Mouse (Mus musculus) heart, postnatal 10 days (tissue): Measurements from ENCODE around the gene Uggt1. TPM values are rescaled to one million over a fixed set of nuclear protein-coding genes. Genes with fewer than 3 reads are reported as not detected.

ENCODE experiments used
- DNase-seq, 2 experiments: peaks; one replicate each; pipeline ENCODE4 v3.0.0; 2021
- intact Hi-C: fragments of 180-260 bp; cut with DNase I; formaldehyde crosslinking; loops from one replicate; pipeline ENCODE4 v1.15.1; 2025
- total RNA-seq, 2 experiments: library from RNA; stranded (reverse); gene quantifications; 2 replicates each; pipeline ENCODE4 v1.2.3; 2021

Gene Uggt1
- total RNA-seq, result 10 to 100 TPM; 32.5 to 35.8 TPM

DNA sequence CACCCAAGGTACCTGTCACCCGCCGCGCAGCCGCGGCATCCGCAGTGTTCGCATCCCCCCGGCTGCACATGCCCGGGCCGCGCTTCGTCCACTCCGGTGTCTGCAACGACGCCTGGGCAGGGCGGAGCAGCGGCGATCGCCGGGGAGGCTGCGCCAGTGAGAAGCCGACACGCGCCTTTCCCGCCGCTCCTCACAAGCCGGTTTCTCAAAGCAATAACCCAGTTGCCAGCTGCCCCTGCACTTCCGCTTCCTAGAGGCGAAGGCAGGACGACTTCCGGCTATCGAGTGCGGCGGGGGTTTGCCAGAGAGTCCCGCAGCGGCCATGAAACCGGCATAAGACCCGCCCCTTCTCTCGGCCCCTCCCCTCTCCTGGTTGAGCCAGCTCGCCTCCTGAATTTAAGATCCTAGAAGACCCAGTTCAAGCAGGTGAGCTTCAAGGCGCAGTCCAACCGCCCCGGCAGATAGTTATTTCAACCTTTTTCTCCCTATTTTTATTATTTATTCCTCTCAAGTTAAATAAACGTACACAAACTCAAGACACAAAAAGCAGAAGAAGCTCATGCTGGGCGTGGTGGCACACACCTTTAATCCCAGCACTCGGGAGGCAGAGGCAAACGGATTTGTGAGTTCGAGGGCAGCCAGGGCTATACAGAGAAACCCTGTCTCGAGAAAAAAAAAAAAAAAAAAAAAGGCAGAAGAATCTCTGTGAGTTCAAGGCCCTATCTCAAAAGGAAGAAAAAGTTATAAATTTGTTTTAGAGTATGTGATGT is at the start of gene Uggt1:
Gene Uggt1, minus strand, starts transcription at position 663 of the 770 bp plus-strand sequence.
- peak; percentile 95 to 97 for DNase-seq
- intact Hi-C loops, result no loop called here

DNA sequence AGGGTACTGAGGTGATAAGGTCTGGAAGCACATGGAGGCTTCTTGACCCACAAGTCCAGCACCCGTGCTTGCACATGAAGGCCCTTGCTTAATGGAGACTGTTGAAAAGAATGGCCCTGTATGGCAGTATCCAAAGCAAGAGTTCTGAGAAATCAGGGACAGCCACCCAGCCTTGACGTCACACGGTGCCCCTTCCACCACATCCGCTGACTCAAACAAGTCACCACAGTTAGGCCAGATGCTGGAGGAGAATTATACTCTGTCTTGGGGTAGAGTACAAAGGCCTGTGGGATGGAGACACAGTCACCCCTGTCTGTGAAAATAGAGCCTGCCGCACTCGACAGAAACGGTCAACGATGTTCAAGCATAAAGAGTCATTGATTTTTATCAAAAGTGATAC is 49.0 kb upstream of the Uggt1 start:
- no peak for DNase-seq

DNA sequence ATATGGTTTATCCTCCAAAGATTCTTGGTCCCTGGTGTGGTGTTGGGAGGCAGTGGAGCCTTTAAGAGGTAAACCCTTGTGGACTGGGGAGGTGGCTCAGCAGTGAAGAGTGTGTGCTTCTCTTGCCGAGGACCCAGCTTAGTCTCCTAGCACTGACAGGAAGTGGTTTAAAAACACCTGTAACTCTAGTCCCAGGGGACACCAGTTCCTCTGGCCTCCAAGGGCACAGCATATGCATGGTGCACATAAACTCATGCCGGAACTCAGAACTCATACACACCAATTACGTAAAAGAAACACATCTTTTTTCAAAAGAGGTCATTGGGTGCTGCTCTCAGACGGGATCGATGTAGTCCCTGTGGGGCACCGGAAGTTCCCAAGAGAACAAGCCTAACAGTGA is 37.3 kb upstream of the Uggt1 start:
- no peak for DNase-seq
- intact Hi-C loops, result loop anchor here (10.0 kb wide), 1 partner anchor 557 kb away; no protein-coding TSS in a partner anchor

More for the DNA sequence above, 49.0 kb upstream of the Uggt1 start:
- intact Hi-C loops, result no loop called here

DNA sequence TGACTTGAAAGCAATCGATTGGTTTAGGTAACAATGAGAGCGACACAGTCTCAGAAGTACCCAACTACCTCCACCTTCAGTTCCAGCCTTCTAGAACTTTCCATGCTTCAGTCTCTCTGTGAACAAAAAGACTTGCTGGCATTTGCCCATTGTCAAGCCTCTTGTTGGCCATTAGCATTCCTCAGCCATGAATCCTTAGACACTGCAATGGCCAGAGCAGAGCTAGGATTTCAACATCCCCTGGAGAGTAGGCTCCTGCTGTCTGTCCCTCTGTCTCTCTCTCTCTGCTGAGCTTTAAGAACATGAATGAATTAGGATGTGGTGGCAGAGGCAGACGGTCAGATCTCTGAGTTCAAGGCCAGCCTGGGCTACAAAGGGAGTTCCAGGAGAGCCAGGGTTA is 36.4 kb upstream of the Uggt1 start:
- no peak for DNase-seq
- intact Hi-C loops, result loop anchor here (10.0 kb wide), 1 partner anchor 556 kb away; no protein-coding TSS in a partner anchor

DNA sequence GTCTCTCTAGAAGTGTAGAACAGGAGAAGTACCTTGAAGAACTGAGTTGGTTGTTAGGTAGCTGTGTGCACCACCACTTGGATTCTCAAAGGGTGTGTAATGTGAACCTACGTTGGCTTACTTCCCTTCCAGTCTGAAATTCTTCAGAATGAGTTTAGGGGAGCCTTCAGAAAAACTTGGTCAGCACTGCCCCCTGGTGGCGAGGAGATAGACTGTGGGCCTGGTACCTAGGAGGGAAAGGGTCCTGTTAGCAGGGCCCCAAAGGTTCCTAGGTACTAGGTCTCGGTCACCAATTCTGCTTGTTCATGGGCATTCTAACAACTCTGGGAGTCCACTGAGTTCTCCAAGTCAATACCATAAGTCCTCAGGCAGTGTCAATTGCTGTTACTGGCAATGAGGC is 34.7 kb upstream of the Uggt1 start:
- peak; percentile 87 to 92 for DNase-seq
- intact Hi-C loops, result loop anchor here (2.0 to 10.0 kb wide), 2 partner anchors 134 to 214 kb away; partner anchors contain the start of gene Hs6st1

DNA sequence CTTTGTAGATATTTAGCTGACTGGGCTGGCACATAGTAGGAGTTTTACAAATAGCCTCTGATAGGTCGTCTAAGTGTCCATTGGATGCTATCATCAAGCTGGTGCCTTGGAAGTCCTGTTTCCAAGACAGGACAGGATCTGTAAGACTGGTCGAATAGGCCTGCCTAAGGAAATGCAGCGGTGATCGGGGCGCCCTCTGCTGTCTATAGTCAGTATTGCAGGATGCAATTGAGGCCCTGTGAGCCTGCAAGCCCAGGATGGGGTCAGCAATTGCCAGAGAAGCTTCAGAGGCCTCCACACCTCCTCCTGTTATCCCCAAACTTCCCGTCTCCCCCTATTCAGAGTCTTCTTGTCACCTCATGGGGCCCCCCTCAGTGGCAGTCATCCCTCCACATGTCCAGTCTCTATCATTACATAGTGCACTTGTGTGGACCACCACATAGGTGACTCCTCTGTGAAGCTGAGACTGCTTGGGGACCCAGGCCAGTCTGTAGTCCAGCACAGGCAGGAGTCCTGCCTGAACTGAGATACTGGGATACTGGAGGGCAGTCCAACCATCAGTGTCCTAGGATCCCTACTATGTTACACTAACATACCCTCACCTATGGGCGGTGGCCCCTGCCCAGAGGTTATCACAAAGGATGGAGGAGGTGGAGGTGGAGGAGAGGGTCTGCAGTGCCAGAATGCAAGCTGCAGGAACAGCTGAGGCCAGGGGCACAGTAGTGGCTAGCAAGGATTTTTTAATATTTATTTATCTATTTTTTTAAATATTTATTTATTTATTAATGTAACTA is 32.9 kb upstream of the Uggt1 start:
- peak; percentile 85 to 93 for DNase-seq
- intact Hi-C loops, result loop anchor here (1.0 to 10.0 kb wide), 3 partner anchors 22 to 213 kb away; partner anchors contain the start of gene Hs6st1

DNA sequence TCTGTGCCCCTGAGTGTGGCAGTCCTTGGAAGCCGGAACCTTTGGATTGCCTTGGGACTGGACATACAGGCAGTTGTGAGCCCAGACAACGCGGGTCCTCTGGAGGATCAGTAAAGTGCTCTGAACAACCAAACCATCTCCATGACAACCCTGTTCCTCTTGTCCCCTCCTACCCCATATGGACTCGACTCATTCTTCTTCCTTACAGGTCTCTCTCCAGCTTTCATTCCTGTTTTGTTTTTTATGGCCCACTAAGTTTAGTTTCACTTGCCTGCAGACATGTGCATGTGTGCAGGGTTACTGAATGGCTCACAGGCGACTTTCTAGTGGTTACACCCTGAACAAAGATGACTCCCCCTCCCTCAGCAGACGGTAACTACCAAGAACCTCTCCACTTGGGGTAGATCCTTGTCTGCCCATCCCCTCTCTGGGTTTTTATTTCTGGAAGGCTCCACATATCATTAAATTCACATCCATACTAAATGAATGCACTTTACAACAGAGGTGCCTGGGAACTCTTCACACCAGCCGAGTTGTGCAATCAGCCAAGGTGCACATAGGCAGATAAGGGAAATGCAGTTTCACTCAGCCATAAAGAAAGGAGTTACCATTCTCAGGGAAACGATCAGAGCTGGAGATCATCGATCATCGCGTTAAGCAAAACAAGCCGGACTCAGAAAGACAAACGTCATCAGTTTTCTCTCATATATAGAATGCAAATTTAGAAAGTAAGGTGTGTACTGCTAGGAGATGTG is 31.3 kb upstream of the Uggt1 start:
- intact Hi-C loops, result loop anchor here (10.0 kb wide), 1 partner anchor 211 kb away; the partner anchor contains the start of gene Hs6st1
- DNase-seq, result no peak

DNA sequence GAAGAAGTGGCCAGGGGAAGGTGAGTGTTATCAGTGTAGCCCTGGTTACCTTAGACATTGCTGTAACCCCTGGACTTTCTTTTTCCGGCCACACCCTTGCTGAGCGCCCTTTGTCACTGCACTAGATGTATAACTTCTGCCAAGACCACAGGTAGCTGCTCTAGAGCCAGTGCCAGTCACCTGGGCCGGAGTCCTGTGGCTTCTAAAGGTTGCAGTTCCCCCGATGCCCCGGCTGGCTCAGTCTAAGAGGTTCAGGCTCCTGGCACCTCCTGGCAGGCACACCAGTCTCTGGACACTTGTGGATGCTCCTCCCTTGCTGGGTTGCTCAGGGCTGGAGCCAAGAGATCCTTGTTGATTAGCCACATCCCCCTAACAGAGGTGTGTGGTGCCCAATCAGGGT is 29.9 kb upstream of the Uggt1 start, which contains the start of gene Neurl3:
Gene Neurl3, minus strand, starts transcription at position 225 of the 400 bp plus-strand sequence.
- DNase-seq, result no peak
- intact Hi-C loops, result loop anchor here (10.0 kb wide), 1 partner anchor 210 kb away; the partner anchor contains the start of gene Hs6st1

DNA sequence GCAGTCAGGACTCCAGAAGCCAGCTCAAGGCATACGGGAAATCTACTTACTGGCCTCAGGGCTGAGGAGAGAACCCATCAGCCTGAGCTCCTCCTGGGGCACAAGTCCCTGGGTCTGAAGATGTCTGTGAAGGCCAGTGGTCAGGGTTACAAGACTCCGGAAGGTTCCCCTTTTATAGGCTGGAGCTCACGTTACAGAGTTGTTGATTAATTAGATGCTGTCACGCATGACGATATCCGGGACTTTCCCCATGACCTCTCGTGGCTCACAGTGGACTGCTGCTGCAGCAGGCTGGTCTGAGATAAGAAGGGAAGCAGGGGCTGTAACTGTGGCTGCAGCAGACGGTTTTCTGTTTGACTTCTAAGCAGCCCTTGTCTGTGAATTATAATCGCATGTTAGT is 28.8 kb upstream of the Uggt1 start:
- intact Hi-C loops, result loop anchor here (10.0 kb wide), 1 partner anchor 208 kb away; the partner anchor contains the start of gene Hs6st1
- peak; percentile 57 to 70 for DNase-seq

DNA sequence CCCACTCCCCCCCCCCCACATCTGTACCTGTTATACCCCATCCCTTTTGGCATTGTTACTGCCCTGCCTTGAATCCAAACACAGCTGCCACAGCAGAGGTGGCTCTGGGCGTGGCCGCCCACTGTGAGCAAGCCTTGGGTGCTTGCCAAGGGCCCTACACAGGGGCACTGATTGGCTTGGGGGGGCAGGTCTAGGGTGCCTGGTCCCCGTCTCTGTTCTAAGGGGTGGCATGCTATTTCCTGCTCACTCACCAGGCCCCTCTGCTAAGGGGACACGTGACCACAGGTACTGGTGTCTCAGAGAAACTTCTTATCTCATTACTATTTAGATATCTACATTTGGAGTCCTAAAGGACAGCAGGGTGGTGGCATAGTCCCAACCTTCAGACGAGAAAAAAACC is 28.0 kb upstream of the Uggt1 start:
- peak in 1 of 2 experiments; percentile 48 for DNase-seq
- intact Hi-C loops, result loop anchor here (10.0 kb wide), 1 partner anchor 208 kb away; the partner anchor contains the start of gene Hs6st1

DNA sequence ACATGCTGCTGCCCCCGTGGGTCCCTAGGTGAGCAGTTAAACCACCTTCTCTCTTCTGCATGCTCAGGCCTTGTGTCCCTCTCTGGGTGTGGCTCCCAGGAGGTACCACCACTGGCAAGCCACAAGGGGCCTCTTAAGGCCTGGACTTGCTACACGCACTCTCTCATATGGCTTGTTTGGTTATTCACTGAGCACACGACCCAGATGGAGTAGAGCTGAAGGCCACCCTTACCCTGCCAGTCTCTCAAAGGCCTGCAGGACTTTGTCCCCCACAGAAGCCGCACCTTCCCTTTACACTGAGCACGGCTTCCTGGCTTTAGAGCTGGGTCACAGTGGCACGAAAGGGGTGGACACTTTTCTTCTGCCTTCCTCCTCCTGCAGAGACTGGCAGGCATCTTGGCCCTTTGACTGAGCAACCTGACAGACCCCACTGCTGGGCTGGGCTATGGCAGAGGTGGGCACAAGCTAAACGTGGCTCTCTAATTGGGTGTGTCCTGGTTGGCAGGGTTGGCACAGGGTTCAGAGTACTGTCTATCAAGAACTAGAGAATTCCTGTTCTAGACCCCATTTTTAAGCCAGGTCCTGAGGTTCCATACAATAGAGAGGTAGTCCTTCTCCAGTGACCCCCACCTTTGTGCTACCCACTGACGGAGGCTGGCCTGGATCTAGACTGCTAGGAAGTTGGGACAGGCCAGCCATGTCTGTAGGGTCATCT is 27.2 kb upstream of the Uggt1 start:
- intact Hi-C loops, result loop anchor here (10.0 kb wide), 1 partner anchor 207 kb away; the partner anchor contains the start of gene Hs6st1
- no peak for DNase-seq

DNA sequence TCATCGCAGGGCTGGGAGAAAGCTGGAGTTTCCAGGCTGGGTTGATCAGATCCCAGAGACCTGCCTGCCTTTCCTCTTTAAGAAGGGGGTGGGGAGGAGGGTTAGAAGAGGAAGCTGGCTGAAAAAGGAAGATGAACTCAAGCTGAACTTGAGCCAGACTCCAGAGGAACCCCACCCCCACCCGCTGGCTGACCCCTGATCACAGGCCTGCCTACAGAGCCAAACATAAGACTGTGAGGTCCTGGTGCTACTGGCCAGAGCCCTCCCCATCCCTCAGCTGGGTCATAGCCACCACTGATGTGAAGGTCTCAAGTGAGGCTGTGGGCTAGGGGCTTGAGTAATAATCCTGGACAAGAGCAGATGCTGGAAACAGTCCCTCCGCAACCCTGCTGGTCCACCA is 26.1 kb upstream of the Uggt1 start:
- intact Hi-C loops, result loop anchor here (10.0 kb wide), 1 partner anchor 206 kb away; the partner anchor contains the start of gene Hs6st1
- DNase-seq, result peak; percentile 50 to 62

DNA sequence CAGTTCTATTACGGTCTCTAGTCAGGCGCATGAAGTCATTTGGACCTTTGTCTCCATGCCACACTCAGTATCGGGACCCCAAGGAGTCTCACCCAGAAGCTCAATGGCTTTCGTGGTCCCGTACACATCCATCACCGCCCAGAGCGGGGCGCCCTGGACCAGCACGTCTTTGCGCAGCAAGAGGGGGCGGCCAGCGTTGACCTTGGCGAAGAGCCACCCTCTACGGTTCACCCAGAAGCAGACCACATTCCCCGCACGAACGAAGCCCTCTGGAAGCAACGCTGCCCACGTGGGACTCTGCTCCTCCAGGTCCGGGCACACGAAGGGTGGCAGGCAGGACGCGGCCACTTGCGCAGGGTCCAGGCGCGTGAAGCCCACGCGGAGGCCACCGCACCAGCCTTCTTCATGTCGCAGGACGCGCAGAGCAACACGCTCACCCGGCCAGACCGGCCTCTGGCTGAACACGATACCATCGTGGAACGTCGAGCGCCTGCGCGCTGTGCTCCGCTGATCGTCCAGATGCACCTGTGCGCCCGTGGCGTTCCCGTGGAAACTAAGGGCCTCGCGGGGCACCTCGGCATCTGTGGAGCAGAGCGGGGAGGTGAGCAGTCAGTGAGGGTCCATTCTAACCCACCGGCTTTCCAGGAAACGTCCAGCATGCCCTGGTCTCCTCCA is 24.7 kb upstream of the Uggt1 start:
- intact Hi-C loops, result no loop called here
- no peak for DNase-seq

DNA sequence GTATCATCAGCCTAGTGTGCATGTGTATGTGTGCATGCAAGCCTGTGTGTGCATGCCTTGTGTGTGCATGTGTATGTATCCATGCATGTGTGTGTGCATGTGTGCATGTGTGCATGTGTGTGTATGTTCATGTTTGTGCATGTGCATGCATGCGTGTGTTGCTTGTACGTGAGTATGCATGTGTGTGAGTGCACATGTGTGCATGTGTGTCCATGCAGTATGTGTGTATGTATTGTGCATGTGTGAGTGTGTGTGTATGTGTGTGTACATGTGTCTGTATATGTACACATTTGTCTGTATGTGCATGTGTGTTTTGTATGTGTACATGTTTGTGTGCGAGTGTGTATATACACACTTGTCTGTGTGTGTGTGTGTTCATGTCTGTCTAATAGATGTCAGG is 23.1 kb upstream of the Uggt1 start:
- intact Hi-C loops, result no loop called here
- DNase-seq, result no peak

DNA sequence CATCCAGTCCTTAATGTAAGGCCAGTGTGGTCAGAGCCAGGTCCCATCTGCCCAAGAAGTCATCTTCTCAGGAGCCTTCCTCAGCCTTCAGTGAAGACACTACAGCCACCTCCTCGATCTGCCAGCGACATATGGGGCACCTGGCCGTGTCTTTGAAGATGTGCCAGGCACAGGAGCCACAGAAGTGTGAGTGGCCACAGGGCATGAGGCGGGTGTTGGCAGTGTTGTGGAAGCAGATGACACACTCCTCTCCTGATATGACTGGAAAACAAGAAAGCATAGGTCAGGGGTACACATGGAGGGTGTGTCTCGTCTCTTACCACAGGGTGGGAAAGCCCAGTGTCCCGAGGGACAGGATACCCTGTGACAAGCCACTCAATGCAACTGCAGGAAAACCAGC is 21.8 kb upstream of the Uggt1 start:
- intact Hi-C loops, result no loop called here
- no peak for DNase-seq

DNA sequence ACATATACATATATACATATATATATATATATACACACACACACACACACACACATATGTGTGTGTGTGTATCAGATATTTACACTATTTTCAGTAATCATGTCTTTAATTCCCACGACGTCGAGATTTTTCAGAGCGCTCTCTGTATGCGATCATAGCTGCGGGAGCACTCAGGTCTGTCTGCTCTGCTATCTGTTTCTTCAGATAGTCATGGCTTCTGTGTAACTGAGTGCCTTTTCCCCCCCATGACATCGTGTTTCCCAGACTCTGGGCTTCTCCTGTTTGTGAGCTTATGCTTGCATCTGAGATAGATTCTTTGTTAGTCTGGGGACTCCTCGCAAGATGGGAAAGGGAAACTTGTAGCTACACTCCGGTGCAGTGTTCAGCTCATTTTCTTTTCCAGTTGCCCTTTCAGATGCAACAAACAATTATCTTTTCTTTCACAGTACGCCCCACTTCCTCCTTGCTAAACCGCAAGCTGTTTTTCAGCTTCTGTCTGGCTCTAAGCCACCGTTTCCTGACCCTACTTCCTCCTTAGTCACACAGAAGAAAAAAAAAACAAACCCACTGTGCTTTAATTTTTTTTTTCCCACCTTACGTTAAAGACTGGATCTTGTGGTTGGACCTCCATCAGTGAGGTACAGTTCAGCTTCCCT is 19.4 kb upstream of the Uggt1 start:
- DNase-seq, result peak; percentile 81 to 82
- intact Hi-C loops, result no loop called here

DNA sequence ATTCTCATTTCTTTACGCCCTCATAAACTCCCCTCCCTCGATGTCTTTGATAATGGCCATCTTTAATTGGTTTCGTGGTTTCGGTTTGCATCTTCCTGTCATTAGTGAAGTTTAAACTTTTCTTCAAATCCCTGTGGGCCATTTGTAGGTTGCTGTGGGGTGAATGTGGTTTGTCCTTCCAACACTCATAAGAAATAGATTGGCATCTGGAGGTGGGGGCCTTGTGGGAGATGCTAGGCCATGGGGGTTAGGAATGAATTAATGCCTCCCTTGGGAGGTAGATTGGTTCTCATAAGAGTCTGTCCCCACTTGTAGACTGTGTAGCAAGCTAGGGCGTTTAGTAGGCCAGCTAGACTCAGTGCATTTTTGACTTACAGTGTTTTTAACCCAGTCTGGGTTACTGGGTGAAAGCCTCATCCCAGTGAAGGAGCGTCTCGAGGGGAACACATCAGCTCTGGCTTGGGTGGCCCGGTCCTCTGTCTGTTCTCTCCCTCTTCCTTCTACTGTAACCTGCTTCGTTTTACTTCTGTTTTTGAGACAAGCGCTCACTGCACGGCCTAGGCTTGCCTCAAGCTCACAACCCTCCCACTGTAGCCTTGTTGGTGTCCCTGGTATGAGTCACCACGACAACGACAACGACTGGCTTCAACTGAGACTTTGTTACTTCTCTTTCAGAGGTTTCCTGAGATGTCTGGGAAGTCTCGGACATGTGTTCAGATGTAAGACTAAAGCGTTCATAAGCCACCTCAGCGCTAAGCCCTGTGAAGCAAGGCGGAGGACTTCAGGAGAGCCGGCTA is 17.4 kb upstream of the Uggt1 start:
- no peak for DNase-seq
- intact Hi-C loops, result no loop called here

DNA sequence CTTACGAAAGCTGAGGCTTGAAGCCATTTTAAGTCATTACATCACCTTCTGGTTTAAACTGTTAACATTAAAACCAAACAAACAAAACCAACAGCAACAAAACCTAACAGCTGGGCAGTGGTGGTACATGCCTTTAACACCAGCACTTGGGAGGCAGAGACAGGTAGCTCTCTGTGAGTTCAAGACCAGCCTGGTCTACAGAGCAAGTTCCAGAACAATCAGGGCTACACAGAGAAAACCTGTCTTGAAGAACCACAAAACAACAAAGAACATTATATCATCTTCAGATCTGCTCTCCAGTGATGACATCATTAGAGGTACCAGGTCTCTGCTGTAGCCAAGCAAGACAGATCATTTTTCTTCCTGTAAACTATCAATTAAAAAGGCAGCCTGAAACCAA is 15.9 kb upstream of the Uggt1 start:
- no peak for DNase-seq
- intact Hi-C loops, result no loop called here
